Mouse (Mus musculus): ENCODE measurements around the gene Dnm3.

The Dnm3 gene

DNA sequence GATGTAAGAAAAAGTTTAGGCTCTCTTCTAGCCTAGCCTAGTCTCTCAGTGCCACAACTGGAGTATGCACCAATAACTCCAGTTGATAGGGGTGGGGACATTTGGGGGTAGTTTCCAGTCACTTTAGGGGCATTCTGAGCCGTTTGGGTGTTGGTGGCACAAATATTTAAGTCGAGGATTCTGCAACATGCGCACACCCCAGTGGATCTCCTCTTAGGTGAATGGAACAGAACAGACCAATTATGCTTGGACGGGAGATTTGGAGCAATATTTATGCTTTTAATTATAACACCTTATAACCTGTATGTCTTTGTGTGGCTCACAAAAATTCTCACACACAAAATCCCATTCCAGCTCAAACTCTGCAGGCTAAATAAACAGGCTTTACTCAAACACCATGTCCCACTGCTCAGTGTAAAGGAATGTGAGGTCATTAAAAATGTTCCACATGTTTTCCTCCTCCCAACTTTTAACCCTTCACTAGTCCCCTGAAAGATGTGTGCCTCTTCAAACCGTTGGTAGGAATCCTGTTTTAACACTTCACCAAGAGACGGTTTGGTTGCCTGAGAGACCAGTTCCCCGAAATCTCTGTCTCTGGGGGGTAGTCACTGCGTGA, 462.5 kb downstream of the Dnm3 start:
- DNase-seq, result no peak

DNA sequence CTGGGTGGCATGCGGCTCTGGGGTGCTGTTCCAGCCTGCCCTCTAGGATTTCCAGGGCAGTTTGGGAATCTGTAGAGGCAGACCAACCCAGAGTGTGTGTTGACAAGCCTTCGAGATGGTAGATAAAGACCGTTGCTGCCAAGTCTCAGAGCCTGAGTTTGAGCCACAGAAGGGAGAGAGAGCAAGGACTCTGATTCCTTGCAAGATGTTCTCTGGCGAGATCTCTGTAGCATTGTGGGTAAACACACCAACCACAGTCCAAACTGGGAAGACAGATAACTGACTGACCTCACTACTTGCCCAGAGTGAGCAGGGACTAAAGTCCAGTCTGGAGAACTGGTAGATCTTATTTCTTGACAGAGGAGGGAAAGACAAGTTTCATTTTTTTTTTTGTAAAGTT, 464.3 kb downstream of the Dnm3 start:
- no peak for DNase-seq

DNA sequence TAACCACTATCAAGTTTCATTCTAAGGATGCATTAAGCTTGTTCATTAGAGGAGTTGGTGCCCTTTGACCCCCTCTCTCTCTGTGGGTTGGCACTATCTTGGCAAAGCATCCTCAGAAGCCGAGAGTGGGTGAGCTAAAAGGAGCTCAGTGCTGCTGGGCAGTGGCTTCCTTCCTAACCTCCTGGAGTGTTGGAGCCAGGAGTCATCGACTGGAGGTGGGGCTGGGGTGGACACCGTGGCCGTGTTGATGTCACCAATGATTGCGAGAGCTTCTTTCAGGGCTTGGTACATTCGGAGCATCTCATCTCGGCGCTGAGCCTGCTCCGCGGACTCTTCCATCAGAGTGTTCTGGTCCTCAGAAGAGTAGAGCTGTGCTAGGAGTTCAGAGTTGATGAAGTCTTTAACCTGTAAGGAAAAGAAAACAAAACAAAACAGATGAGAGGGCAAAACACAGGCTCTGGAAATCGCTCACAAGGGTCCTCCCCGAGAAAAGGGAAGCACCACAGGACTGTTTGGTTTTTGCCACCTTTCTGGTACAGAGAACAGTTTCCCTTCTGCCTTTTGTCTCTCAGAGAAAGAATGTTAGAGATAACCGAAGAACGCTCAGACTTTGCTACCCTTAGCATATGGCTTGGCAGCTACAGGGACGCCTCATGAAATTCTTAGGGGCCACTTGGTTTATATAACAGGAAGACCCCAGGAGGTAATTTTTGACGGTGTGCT, 466.1 kb downstream of the Dnm3 start:
- DNase-seq, result no peak

GRCm38 (mm10) chr1:162009086-162009485, 468.7 kb downstream of the Dnm3 start:
- no peak for DNase-seq

DNA sequence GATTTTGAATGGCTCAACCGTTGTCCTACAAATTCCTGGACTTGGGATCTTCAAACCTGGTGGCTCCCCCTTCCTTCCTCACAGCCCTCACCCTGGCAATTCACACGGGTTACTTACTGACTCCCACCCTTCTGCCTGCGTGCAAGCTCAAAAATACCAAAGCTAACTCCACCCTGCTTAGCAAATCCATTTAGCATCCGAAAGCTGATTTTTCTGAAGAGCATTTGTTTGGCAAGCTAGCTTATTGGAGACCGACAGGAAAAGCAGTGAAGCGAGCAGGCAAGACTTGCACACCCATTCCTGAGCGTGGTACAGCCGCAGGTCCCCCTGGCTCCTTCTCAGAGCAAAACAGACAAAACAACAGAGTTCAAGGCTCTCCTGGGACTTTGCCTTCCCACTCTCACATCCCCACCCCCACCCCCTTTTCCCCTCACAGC, 469.2 kb downstream of the Dnm3 start:
- no peak for DNase-seq

DNA sequence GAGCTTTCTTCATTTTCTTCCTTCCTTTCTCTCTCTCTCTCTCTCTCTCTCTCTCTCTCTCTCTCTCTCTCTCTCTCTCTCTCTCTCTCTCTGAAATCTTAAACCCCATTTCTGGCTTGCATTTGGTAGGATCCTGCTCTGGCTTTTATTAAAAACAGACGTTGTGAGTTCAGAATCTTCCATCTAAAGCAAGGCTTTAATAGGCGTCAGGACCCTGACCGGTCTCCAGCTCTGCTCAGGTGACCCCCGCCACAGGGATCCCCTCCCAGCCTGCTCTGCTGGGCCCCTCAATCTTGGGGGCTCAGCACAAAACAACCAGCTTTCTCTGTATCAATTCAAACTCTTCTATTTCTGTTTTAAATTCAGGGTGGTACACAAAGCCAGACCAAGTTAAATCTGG, 469.6 kb downstream of the Dnm3 start:
- DNase-seq, result no peak

DNA sequence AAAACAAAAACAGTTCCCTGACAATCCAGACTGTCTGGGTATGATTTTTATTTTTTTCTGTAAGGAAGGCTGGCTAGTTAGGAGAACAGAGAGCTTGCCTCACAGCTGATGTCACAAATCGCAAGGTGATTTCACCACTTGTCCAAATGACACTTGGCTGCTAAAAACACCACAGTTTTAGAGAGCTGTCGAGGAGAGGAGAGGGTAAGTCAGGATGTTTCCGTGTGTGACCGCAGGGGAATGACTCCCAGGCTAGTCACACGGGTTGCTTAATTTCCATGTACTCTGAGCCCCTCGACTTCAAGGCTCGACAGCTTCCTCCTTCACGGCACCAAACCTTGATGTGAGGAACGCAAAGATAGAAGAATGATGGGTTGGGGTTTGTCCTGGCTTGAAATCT, 471.7 kb downstream of the Dnm3 start:
- no peak for DNase-seq

- DNase-seq, result peak; percentile 9
Observed at GRCm38 (mm10) chr1:162004821-162005770, 472.7 kb downstream of the Dnm3 start.

- DNase-seq, result no peak
Observed at GRCm38 (mm10) chr1:162004518-162004780, 473.4 kb downstream of the Dnm3 start.

DNA sequence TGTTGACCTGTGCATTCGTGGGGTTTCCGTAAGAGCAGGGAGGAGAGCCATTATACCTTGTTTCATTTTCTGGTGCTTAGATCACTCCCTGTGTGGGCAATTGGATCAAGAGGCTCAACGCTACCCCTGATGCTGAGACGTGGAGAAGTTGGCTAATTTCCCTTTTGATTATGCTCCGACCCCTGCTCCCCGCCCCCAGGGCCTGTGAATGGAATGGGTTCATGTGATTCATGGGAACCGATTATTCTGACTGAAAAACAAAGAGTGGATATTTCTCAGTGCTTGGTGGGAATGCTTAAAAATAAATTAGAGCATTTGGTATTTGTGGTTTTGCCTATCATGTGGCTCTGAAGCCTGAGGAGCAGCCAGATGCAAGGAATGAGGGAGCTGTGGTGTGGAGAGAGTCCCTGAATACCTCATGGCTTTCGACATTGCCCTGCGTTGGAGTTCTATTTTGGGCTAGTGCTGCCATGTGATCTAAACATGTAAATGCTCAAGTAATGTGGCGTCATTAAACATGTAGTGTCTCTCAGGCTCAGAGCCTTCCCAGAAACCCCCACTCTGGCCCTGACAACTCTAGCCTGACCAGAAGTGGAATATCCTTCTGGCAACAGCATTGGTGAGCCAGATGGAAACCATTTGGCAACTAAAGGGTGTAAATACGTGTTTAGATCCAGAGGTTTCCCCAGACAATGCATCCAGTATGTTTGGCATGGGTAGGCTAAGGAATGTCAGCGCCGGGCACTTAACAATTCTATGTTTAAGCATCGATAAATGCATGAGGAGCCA, 473.9 kb downstream of the Dnm3 start:
- DNase-seq, result no peak

GRCm38 (mm10) chr1:162001328-162001727, 476.5 kb downstream of the Dnm3 start:
- DNase-seq, result no peak

- DNase-seq, result peak; percentile 50
Observed at GRCm38 (mm10) chr1:161999882-162000371, 477.9 kb downstream of the Dnm3 start.

DNA sequence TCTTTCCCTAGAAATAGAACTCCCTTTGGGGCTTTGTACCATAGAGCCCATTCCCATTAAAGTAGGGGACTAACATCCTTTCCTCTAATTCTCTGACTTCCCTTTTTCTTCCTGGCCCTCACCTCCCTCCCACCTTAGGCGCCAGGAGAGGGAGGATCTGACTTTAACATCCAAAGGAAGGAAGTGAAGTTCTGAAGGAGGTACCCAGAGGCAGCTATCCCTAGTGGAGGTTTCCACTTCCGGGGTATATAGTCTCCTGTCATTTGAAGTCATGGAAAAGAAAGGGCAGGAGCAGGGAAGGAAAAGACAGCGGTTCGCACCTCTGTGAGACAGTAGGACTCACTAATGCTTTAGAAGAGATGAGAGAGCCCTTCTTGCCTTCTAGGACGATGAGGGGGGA, 478.5 kb downstream of the Dnm3 start:
- DNase-seq, result peak; percentile 13

GRCm38 (mm10) chr1:161998781-161999180, 479.1 kb downstream of the Dnm3 start:
- no peak for DNase-seq

- DNase-seq, result no peak
Observed at GRCm38 (mm10) chr1:161992389-161992788, 485.4 kb downstream of the Dnm3 start.

- DNase-seq, result no peak
Observed at GRCm38 (mm10) chr1:161991846-161992245, 486.0 kb downstream of the Dnm3 start.

- DNase-seq, result no peak
Observed at GRCm38 (mm10) chr1:161990684-161991578, 486.9 kb downstream of the Dnm3 start.

GRCm38 (mm10) chr1:161983979-161984566, 493.8 kb downstream of the Dnm3 start:
- DNase-seq, result no peak

DNA sequence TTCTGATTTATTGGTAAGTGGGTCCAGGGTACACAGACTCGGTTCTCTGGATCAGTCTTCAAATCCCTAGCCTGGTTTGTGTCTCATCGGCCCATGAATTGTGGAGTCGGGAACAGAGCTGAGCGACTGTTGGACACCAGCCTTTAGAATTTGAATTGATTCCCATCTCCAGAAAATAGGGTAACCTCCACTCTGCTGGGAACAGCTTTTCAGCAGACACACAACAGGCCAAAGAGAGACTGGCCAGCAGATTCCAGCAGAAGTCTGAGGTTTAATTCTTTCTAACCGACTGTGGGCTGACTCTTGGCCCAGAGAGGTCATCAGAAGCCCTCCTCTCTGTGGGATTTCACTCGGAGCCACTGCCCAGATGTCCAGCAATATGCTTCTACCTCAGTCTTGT, 494.4 kb downstream of the Dnm3 start:
- no peak for DNase-seq

- DNase-seq, result no peak
Observed at GRCm38 (mm10) chr1:161980626-161981298, 497.1 kb downstream of the Dnm3 start.

- DNase-seq, result no peak
Observed at GRCm38 (mm10) chr1:161980046-161980445, 497.8 kb downstream of the Dnm3 start.
